Mouse (Mus musculus) heart, postnatal 10 days (tissue): ENCODE data around the gene Vrk2. TPM values are rescaled to one million over a fixed set of nuclear protein-coding genes. Genes with fewer than 3 reads are reported as not detected.

Experiments
- DNase-seq, 2 experiments: peaks; one replicate each; pipeline ENCODE4 v3.0.0; 2021
- intact Hi-C: fragments of 180-260 bp; cut with DNase I; formaldehyde crosslinking; loops from one replicate; pipeline ENCODE4 v1.15.1; 2025
- total RNA-seq, 2 experiments: library from RNA; stranded (reverse); gene quantifications; 2 replicates each; pipeline ENCODE4 v1.2.3; 2021

Vrk2 gene
- total RNA-seq: 1 to 10 TPM; 7.4 to 8.3 TPM

DNA sequence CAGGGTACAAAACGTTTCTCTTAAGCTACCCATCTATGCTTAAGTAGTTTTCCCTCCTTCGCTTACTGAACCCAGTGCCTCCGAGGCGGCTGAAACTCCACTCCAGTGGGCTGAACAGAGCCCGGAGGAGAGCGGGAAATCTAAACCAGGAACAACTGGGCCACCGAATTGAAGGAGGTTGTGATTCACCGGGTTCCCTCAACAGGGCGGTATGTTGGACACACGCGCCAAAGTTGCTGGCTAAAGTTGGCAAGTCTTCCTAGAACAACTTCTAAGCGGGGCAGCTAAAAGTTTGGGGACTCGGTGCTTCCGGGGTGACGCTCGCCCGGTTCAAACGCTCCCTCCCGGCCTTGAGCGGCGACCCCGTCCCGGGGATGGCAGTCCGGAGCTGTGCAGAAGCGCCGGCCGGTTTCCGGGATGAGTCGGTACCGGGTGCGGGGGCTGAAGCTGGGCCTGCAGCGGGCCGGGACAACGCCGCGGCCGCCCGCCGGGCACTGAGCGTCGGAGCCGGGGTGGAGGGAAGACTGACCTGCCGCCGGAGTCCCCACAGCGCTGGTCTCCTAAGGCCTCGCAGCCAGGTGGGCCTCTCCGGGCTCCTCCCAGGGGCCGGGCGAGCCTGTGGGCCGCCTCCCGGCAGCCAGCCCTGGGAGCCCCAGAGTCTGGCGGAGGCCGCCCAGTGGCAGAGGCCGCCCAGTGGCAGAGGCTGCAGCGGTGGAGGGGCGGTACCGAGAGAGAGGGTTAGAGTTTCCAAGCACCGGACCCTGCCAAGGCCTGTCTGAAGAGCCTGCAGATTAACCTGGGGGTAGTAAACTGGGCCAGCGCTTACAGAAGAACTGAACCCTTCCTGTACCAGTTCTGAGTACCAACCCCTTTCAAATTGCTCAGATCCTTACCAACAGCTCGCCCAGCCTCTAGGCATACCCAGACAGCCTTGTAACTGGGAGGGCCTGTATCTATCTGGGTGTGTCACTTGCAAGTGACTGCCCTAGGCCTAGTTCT is at the start of gene Vrk2, which contains the start of gene Gm6899:
Gene Vrk2 (minus strand): TSS at position 939 of the 999 bp plus-strand sequence.
Gene Gm6899 (plus strand): TSS at position 181 of the 999 bp plus-strand sequence.
- peak; percentile 85 to 87 for DNase-seq
- intact Hi-C loops: loop anchor here (5.0 to 10.0 kb wide), 2 partner anchors 206 to 379 kb away; partner anchors contain the start of genes 5730522E02Rik and Fancl

DNA sequence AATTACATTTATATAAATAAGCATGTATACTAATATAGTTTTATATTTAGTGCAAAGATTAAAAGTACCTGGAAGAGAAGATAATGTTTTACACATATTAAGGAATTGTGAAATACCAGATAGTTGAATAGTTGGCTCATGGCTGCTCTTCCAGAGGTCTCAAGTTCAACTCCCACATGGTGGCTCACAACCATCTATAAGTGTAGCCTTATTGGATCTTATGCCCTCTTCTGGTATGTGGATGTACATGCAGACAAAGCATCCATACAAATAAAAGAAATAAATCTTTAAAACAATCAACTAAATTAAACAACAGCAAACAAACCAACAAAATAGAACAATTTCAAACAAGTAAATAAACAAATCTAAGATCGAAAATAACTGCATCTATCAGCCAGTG is 48.3 kb upstream of the Vrk2 start:
- DNase-seq: no peak
- intact Hi-C loops: no loop called here

DNA sequence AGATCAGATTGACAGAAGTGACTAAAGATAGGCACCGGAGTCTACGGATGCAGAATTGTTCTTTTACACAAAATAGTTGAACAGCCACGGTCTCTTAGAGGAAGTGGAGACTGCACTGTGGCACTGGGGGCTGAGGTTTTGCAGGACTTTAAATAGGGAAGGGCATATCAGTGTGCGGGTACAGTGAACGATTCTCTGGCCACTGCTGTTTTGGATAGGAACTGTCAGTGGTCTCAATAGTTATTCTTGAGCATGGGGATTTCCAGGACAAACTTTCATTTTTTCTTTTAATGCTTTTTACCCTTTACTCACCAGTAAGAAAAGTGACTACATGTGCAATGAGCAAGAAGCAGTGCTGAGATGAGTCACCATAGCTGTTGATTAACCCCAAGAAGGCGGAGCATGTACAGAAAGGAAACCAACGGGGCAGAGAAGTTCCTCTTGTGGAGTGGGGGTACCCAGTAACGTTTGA is 46.6 kb upstream of the Vrk2 start:
- DNase-seq: peak; percentile 8 to 12
- intact Hi-C loops: no loop called here

DNA sequence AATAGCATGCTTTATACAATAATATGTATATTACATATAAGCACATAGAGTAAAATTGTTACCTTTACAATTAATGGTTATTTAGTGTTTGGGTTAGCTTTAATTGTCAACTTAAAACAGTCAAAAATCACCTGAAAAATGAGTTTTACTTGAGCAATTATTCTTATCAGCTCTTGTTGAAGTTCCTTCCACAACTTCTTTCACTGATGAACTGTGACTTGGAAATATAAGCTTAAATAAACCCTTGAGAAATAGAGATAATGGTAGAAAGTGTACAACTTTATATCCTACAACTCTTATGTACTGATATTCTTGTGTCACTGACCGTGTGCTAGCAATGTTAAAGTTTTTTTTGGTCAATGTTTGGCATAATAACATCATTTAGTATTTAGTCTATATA is 42.4 kb upstream of the Vrk2 start:
- no peak for DNase-seq
- intact Hi-C loops: no loop called here

GRCm38 (mm10) chr11:26622727-26623126 is 28.9 kb upstream of the Vrk2 start:
- DNase-seq: no peak
- intact Hi-C loops: no loop called here

DNA sequence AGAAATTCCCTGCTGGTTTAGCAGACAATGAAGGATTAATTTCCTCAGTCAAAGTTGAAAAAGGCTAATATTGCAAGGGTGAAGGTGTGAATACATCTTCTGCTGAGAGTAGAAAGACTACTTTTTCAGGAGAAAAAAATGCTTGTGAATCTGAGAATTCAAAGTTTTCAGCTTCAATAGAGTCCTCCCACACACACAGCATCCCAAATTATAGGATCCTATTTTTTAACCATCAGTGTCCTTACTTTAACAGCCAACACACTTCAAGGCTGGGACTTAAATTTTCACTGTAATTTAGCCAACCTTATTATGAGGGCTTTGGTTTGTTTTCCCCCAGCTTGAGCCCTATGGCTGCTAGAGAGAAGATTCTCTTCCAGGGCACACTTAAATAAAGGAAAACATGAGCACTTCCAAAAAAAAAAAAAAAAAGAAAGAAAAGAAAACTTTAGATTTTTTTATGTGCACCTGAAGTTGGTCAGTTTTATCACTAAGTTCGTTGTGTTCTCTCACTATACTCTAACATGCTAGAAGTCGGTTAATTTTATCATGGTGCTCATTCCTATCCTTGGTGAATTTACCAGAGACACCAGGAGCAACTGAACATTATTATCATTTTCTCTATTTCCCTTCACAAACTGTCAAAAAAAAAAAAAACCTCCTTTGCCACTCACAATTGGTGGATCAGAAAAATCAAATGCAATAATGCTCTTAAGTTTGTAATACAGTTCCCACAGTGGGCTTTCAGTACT is 24.9 kb upstream of the Vrk2 start:
- intact Hi-C loops: no loop called here
- DNase-seq: no peak

GRCm38 (mm10) chr11:26608795-26609194 is 15.0 kb upstream of the Vrk2 start:
- intact Hi-C loops: no loop called here
- no peak for DNase-seq

GRCm38 (mm10) chr11:26604061-26604655 is 10.4 kb upstream of the Vrk2 start:
- DNase-seq: no peak
- intact Hi-C loops: no loop called here

DNA sequence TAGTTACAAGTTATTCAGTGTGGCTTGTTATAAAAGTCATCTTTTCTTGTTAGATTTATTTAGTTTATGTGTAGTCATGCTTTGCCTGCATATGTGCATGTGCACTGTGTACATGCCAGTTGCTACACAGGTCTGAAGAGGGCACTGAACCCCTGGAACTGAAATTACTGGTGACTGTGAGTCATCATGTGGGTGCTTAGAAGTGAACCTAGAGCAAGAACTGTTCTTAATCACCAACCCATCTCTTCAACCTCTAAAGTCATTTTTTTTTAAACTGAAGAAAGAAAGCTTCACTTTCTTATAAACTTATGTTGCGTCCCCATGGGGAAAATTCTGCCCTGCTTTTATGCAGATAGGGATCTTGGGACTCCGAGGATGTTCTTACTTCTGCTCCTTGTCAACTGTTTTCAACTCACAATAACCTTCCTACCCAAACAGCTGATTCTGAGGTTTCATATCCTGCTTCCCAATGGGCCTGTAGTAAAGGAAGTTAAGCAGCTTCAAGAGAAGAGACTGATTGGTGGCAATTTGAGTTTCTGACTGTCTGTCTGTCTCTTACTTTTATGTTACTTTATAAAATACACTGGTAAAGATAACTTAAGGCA is 7.9 kb upstream of the Vrk2 start:
- intact Hi-C loops: no loop called here
- DNase-seq: no peak

- intact Hi-C loops: no loop called here
- no peak for DNase-seq
Observed at GRCm38 (mm10) chr11:26600692-26601091, 6.9 kb upstream of the Vrk2 start.

GRCm38 (mm10) chr11:26598876-26599275 is 5.1 kb upstream of the Vrk2 start:
- intact Hi-C loops: loop anchor here (10.0 kb wide), 1 partner anchor 384 kb away; the partner anchor contains the start of gene 5730522E02Rik
- no peak for DNase-seq

- DNase-seq: no peak
- intact Hi-C loops: loop anchor here (10.0 kb wide), 1 partner anchor 383 kb away; the partner anchor contains the start of gene 5730522E02Rik
Observed at GRCm38 (mm10) chr11:26597761-26598160, 4.0 kb upstream of the Vrk2 start.

- no peak for DNase-seq
- intact Hi-C loops: loop anchor here (10.0 kb wide), 1 partner anchor 382 kb away; the partner anchor contains the start of gene 5730522E02Rik
Observed at GRCm38 (mm10) chr11:26597145-26597544, 3.3 kb upstream of the Vrk2 start.

DNA sequence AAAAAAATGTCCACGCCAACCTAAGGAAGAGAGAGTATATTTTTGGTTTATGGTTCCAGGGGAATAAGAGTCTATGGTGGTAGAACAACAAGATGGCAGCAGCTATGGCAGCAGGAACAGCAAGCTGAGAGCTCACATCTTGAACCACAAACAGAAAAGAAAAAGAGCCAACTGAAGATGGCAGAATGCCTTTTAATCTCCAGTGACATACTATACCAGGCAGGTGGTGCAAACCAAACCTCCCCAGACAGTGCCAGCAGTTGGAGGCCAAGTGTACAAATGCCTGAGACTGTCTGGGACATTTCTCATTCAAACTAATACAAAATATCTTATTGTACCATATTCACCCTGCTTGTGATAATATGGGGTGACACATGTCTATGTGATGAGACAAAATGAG is 2.4 kb upstream of the Vrk2 start:
- intact Hi-C loops: loop anchor here (10.0 kb wide), 1 partner anchor 381 kb away; the partner anchor contains the start of gene 5730522E02Rik

GRCm38 (mm10) chr11:26594487-26594886 is 688 bp upstream of the Vrk2 start:
- intact Hi-C loops: loop anchor here (5.0 to 10.0 kb wide), 2 partner anchors 207 to 380 kb away; partner anchors contain the start of genes 5730522E02Rik and Fancl
- no peak for DNase-seq

More for the DNA sequence above, 2.4 kb upstream of the Vrk2 start:
- DNase-seq: no peak

- intact Hi-C loops: loop anchor here (5.0 to 10.0 kb wide), 2 partner anchors 205 to 378 kb away; partner anchors contain the start of genes 5730522E02Rik and Fancl
- peak in 1 of 2 experiments; percentile 4 for DNase-seq
Observed at GRCm38 (mm10) chr11:26592395-26593053, 1.3 kb downstream of the Vrk2 start.

GRCm38 (mm10) chr11:26587184-26587524 is 6.6 kb downstream of the Vrk2 start:
- intact Hi-C loops: no loop called here
- DNase-seq: no peak

DNA sequence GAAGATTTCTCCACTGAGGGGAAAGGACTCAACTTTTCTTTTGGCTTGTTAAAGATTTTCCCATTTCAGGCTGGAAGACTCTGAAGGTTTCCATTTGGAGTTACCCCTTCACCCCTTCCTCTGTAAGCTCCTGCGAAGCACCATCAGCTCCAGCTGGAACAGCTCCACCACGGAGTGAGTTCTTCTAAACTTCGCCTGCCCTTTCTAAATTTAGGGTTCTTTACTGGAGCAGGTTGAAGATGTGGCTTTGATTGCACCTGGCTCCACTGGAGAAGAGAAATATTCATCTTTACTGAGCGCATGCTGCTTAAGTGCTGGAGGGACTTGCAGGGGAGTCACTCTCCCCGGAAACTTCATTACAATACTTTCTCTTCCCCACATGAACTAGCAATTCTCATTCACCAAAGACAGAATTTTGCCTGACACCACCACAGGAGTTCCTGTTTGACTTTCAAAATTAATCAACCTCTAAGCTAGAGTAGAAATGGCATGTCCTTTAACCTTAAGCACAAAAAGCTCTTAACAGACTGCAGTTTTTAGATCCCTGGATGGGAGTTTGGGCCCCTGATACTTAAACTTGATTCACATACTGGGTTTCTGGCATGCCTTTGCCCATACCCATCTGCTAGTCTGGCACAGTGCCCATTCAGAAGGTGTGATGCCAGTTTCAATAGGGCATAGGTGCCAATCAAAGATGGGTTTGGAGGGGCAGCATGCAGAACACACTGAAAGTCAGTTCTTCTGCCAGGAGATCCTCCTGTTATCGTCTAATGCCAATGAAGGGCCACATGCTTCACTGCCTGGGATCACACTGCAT is 7.2 kb downstream of the Vrk2 start:
- DNase-seq: no peak
- intact Hi-C loops: no loop called here
